Mouse (Mus musculus) 416B (cell line): Measurements from ENCODE around the gene Gm13271.
"Not testable (repeated sequence)": the region's sequence is repeated elsewhere in the genome, so short reads cannot be mapped to it uniquely, and the experiment has no call there.

Experiments used
- DNase-seq: peaks from one replicate; pipeline ENCODE4 v3.0.0; 2011; ENCODE audit warnings: low read depth

Gm13271 gene

DNA sequence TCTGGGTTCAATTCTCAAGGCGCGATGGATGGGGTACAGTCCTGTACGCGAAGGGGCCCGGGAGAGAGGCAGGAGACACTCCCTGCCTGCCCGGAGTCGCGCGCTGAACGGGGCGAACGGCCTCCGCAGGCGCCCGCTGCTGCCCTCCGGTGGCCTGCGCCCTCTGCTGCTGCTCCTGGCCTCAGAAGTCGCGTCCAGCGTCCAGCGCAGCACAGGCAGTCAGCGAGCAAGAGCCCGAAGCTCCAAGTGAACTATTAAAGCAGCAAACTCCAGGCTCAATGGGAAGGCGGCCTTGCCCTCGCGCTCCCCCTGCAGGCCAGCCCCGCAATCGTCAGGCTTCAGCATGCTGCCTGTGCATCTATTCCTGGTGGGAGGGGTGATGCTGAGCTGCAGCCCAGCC is 5.8 kb downstream of the Gm13271 start:
- peak; percentile 88 for DNase-seq

GRCm38 (mm10) chr4:88761776-88762175 is 7.1 kb downstream of the Gm13271 start:
- DNase-seq: not testable (repeated sequence)

DNA sequence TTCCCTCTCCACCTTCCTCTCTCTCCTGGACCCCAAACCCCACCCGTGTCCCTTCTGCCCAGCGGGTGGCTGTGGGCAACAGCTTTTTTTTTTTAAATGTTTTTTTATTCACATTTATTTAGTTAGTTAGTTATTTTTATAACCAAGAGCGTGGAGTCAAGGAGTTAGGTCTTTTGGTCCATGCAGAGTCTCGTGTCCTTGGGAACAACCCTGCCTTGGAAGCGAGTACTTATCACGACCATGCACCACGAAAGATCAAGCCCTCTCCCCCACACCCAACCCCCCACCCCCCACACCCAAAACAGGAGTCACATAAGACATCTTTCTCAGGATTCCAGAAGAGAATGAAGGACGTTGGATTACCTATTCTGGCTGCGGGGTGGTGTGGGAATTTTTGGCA is 7.7 kb downstream of the Gm13271 start:
- not testable (repeated sequence) for DNase-seq

GRCm38 (mm10) chr4:88763384-88764018 is 8.8 kb downstream of the Gm13271 start:
- peak; percentile 88 for DNase-seq

DNA sequence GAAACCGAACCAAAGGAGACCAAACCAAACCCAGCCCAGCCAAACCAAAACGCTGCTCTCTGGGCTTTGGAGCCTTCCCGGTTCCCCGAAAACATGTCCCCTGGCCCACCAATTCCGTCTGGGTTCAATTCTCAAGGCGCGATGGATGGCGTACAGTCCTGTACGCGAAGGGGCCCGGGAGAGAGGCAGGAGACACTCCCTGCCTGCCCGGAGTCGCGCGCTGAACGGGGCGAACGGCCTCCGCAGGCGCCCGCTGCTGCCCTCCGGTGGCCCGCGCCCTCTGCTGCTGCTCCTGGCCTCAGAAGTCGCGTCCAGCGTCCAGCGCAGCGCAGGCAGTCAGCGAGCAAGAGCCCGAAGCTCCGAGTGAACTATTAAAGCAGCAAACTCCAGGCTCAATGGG is 18.9 kb downstream of the Gm13271 start, which contains the start of gene Gm13290:
Gm13290 (plus strand) TSS at position 301 of the 400 bp plus-strand sequence.
- not testable (repeated sequence) for DNase-seq

- not testable (repeated sequence) for DNase-seq
Observed at GRCm38 (mm10) chr4:88776622-88777021, 22.0 kb downstream of the Gm13271 start, which contains the start of gene Gm13289. Gene Gm13289 (plus strand): TSS chr4:88776922.

- not testable (repeated sequence) for DNase-seq
Observed at GRCm38 (mm10) chr4:88779550-88779949, 24.9 kb downstream of the Gm13271 start, which contains the start of gene Gm13272. Gene Gm13272 (plus strand): TSS chr4:88779850.

- DNase-seq: not testable (repeated sequence)
Observed at GRCm38 (mm10) chr4:88780320-88780719, 25.7 kb downstream of the Gm13271 start.

- DNase-seq: not testable (repeated sequence)
Observed at GRCm38 (mm10) chr4:88781831-88782230, 27.2 kb downstream of the Gm13271 start, which contains the start of gene Ifnz. Gene Ifnz (plus strand): TSS chr4:88782131.

- not testable (repeated sequence) for DNase-seq
Observed at GRCm38 (mm10) chr4:88782335-88782734, 27.7 kb downstream of the Gm13271 start.

DNA sequence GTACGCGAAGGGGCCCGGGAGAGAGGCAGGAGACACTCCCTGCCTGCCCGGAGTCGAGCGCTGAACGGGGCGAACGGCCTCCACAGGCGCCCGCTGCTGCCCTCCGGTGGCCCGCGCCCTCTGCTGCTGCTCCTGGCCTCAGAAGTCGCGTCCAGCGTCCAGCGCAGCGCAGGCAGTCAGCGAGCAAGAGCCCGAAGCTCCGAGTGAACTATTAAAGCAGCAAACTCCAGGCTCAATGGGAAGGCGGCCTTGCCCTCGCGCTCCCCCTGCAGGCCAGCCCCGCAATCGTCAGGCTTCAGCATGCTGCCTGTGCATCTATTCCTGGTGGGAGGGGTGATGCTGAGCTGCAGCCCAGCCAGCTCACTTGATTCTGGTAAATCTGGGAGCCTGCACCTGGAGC is 30.7 kb downstream of the Gm13271 start, which contains the start of gene Gm13276:
Gm13276 (plus strand) TSS at position 301 of the 400 bp plus-strand sequence.
- not testable (repeated sequence) for DNase-seq

- DNase-seq: not testable (repeated sequence)
Observed at GRCm38 (mm10) chr4:88788402-88788801, 33.7 kb downstream of the Gm13271 start, which contains the start of gene Gm13277. Gene Gm13277 (plus strand): TSS chr4:88788632.

DNA sequence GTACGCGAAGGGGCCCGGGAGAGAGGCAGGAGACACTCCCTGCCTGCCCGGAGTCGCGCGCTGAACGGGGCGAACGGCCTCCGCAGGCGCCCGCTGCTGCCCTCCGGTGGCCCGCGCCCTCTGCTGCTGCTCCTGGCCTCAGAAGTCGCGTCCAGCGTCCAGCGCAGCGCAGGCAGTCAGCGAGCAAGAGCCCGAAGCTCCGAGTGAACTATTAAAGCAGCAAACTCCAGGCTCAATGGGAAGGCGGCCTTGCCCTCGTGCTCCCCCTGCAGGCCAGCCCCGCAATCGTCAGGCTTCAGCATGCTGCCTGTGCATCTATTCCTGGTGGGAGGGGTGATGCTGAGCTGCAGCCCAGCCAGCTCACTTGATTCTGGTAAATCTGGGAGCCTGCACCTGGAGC is 36.6 kb downstream of the Gm13271 start, which contains the start of gene Gm13278:
Gm13278 (plus strand) TSS at position 301 of the 400 bp plus-strand sequence.
- not testable (repeated sequence) for DNase-seq

GRCm38 (mm10) chr4:88793936-88794675 is 39.4 kb downstream of the Gm13271 start, which contains the start of gene Gm13275:
Gene Gm13275 (plus strand): TSS chr4:88794487.
- DNase-seq: not testable (repeated sequence)

DNA sequence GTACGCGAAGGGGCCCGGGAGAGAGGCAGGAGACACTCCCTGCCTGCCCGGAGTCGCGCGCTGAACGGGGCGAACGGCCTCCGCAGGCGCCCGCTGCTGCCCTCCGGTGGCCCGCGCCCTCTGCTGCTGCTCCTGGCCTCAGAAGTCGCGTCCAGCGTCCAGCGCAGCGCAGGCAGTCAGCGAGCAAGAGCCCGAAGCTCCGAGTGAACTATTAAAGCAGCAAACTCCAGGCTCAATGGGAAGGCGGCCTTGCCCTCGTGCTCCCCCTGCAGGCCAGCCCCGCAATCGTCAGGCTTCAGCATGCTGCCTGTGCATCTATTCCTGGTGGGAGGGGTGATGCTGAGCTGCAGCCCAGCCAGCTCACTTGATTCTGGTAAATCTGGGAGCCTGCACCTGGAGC is 42.4 kb downstream of the Gm13271 start, which contains the start of gene Gm13279:
Gm13279 (plus strand) TSS at position 301 of the 400 bp plus-strand sequence.
- not testable (repeated sequence) for DNase-seq

DNA sequence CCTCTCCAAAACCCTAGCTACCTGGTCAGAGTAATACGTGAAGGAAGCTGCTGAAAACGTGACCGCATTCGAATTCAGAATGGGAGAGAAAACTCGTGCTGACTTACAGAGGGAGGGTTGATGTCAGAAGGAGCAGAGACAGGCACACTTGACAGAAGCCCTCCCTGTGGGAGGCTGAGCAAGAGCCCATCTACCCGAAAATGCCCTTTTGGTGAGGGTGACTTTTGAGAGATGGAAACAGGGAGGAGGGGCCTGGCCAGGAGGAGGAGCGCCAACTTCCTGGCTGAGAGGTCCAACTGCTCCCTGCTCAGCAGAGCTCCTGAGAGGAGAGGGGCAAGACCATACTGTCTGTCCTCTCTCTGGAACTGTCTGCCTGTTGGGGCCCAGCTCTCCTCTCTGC is 44.7 kb downstream of the Gm13271 start, which contains the start of gene Gm13285:
Gm13285 (plus strand) TSS at position 301 of the 400 bp plus-strand sequence.
- DNase-seq: not testable (repeated sequence)

DNA sequence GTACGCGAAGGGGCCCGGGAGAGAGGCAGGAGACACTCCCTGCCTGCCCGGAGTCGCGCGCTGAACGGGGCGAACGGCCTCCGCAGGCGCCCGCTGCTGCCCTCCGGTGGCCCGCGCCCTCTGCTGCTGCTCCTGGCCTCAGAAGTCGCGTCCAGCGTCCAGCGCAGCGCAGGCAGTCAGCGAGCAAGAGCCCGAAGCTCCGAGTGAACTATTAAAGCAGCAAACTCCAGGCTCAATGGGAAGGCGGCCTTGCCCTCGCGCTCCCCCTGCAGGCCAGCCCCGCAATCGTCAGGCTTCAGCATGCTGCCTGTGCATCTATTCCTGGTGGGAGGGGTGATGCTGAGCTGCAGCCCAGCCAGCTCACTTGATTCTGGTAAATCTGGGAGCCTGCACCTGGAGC is 48.3 kb downstream of the Gm13271 start, which contains the start of gene Gm13287:
Gm13287 (plus strand) TSS at position 301 of the 400 bp plus-strand sequence.
- not testable (repeated sequence) for DNase-seq
